Mouse (Mus musculus): Measurements from ENCODE around the gene Ccdc43.

DNA sequence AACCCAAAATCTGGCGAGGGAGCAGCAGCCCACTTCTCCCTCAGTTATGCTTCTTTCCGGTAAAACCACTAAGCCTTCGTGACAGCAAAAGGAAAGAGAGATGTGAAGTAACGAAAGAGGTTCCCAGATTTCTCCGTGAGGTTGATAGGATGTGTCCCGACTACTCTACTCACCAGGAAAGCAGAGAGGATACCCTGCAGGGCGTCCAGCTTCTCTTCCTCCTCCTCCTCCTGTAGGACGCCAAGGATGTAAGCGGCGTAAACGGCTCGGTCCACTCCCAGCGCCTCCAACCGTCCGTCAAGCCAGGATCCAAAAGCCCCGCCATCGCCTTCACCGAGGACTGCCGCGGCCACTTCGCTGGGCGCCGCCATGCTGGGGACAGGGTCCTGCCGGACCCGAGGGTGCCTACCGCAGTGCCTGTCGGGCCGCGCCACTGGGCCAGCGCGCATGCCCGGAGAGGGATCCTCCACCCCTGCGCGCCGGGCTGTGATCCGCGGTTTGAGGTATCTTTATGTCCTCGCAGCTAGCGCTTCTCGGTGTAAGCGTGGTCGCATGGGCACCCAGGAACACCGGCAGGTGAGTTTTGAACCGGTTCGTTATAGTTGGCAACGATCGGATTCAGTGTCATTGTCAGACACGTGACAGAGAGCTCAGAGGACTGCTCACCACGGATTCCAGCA is at the start of gene Ccdc43:
- TF ChIP-seq POLR2A (IDR thresholded peaks at IDR 0.05; ENCODE audit: borderline replicate concordance, extremely low read depth, insufficient read depth, insufficient read length, poor library complexity, severe bottlenecking) (peak; percentile 83), CTCF (IDR thresholded peaks at IDR 0.05; ENCODE audit: borderline replicate concordance, extremely low read depth, insufficient read depth, insufficient read length) (no peak)
